Mouse (Mus musculus) liver, adult 2 months (tissue): Measurements from ENCODE around the gene Shisa5.

Experiments used
- CTCF ChIP-seq: fragments of 200-500 bp; IDR thresholded peaks from 2 replicates; pipeline ENCODE4 v1.5.1; 2011; ENCODE audit warnings: low read depth, low read length, control low read depth
- POLR2A ChIP-seq: fragments of 200-500 bp; IDR thresholded peaks from 2 replicates; pipeline ENCODE4 v1.6.1; 2011; ENCODE audit warnings: low read length, control low read depth; ENCODE audit not compliant: insufficient read depth; ENCODE audit errors: extremely low read depth

DNA sequence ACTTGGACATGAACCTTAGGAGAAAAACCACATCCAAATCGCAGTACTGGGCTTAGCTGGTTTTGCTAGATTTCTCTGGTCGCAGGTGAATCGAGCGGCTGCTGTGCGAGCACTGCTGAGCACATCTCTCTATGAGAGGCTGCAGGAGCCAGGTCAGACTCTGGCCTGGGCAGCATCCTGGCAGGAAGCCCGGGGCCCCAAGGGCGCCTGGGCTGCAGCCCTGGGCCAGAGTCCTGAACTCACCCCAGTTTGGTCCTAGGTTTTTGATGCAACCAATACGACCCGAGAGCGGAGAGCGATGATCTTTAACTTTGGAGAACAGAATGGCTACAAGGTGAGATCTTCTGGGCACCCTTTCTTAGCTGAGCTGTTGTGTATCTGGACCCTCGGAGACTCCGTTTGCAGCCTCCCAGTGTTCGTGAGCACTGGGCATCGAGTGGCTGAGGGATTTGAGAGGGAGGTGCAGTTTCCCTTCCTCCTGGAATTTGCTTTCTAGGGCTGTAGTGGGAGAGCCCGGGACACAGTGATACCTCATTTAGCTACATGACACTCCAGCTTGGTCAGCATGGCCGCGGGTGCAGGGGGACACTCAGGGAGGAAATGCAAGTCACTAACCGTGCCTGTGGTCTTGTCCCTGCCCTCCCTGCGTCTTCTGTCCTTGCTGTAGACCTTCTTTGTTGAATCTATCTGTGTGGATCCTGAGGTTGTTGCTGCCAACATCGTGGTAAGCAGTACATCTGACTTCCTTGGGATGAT, 31.2 kb upstream of the Shisa5 start:
- no peak for TF ChIP-seq POLR2A
- TF ChIP-seq CTCF = no peak
